Mouse (Mus musculus) lung, postnatal 25 days (tissue): ENCODE results near the gene Spx.

ENCODE experiments used
- DNase-seq: peaks from one replicate; pipeline ENCODE4 v3.0.0; 2022; ENCODE audit warnings: low spot score

Spx gene

DNA sequence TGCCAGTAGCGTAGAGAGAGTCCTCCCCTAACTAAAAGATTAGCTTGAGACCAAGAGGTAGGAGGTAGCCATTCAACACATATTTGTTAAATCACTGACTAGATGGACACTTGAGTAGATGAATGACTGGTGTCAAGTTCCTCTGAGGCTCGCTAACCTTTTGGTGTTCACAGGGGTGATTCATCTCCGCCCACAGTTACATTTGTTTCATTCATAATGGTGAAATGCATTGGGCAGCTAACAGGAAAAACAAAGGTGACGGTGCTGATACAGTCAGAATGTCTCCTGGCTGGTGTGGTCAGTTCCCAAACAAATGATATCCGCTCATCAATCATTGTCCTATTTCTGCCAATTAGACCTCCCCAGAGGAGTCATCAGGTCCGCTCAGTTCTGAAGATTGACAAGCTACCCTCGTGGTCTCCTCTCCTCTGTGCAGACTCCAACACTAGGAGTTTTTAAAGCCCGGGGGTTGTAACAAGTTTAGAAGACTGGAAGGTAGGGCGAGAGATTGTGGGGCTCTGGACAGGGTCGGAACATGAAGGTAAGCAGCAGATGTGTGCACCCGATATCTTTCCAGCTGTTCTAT is at the start of gene Spx:
Gene Spx (plus strand): TSS at position 536 of the 586 bp plus-strand sequence.
- no peak for DNase-seq

DNA sequence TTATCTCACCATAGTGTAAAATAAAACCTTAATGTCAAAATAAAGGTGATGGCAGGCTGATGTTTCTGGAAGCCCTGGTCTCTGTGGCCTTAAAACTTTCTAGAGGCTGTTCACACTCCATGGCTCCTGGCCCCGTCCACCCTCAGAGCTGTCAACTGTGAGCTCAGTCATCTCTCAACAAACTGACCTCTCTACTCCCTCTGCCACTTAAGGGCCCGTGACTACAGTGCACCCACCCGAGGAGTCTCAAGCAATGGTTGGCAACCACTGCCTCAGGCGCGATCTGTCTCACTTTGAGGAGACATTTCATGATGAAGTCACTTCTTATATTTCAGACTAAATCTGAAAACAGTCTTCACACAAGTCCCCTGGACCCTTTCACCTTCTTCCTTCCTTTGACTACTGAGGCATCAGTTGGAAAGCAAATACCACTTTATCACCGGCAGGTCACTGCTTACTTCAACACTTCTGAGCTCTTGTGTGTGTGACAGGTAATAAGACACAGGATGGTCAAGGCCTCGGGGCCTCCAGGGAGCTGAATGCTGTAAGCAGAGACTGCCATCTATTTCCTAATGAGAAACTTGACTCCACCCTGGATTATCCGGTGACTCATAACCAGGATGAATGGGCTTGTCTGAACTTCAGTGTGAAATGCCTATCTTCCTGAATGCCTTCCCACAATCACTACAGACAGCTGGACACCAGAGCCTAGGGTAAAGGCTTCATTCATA is 47.3 kb upstream of the Spx start:
- no peak for DNase-seq

DNA sequence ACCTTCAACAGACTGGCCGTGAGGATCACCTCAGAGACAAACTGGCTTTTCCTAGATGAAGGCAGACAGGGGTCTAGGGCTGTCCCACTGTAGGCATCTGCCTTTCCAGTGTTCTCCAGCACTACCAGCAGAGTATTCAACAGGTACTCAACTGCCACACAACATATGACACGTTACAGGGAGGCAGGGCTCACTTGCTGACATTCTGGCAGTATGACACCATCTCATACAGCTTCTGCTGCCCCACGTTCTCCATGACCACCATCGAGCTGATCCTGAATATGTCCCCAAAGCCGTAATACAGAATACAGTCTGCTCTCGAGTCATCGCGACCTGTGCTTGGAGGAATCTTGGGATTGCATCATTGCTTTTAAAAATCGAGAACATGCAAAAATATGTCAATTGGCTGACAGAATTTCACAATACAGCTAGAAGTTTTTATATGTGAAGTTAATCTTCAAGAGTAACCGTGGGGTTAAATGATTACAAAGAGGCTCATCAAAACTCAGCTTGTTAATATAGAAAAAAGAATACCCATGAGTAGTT is 46.7 kb upstream of the Spx start:
- DNase-seq: no peak

DNA sequence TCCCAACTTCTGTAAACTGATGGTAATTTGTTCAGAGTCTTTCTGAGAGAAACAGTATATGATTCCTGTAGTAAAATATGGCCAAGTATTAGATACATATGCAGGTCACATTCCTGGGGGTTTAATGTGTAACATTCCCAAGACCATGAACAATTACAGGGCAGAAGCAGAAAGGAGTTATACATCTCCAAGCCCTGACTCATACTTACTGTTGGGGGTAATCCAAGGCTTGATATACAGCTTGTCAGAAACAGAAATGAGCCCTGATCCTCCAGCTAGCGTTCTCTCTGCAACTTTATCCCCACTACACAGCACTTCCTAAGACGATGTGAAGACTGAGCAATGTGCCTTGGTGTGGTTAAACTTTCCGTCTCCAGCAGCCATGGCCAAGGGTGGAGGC is 45.7 kb upstream of the Spx start:
- no peak for DNase-seq

DNA sequence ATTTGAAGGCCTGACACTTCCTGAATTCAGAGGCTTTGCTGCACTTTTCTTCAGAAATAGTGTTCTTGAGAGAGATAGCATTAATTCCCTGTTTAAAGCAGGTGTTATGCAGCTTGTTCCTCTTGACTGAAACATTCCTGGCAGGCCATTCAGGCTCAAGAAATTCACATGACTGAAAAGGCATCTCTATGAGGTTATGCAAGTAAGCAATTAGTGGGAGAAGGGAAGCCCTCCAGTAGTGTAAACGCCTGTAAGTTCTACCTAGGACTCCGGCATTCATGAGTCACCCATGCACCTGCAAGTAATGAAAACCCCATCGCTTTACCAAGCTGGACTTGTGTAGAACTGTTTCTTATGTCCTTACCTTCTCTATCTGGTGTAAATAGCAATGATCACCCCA is 43.7 kb upstream of the Spx start:
- peak; percentile 54 for DNase-seq

DNA sequence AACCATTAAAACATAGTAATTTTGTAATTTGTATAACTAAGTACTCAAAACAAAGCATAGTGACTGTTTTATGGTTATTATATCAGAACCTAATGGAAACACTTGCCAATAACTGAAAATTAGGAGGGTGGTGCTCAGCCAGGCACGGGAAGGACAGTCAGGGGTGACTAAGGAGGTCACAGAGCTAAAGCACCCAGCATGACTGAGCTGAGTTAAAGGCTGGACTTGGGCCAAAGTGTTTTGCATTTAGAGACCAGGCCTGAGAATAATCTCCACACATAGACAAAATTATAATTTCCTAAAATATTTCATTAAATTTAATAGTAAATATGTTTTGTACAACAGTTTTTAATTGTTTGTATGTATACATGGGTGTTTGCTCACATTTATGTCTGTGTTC is 36.2 kb upstream of the Spx start:
- no peak for DNase-seq

DNA sequence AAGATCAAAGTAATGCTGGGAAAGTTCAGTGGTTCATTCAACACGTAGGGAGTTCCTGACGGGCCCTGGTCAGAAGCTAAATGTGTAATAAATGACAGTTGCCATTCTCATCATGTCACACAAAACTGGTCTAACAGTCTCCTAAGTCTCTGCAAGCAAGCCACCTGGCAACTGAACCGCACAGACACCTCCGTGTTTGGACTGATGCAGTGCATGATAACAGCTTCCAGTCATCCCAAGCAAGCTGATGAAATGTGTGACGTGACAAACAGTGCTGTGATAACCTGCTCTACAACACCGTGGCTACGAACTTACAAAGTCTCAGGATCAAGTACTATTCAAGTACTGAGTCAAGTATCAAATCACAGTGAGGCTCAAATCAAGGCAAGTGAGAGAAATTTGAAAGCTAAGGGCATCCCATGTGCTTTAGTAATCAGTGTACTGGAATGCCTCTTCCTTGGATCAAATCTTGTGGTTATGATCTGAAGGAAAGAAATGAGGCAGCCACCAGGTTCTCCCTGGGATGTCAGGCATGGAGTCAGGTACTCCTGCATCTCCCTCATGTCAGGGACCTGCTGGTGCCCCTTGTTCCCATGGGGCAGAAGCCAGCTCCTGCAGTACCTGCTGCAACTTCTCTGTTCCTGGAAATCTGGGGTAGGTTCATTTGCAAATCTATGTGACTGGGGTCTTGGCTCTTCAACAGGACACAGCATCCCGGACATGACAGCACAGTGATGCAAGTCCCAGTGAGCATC is 34.5 kb upstream of the Spx start:
- DNase-seq: no peak

DNA sequence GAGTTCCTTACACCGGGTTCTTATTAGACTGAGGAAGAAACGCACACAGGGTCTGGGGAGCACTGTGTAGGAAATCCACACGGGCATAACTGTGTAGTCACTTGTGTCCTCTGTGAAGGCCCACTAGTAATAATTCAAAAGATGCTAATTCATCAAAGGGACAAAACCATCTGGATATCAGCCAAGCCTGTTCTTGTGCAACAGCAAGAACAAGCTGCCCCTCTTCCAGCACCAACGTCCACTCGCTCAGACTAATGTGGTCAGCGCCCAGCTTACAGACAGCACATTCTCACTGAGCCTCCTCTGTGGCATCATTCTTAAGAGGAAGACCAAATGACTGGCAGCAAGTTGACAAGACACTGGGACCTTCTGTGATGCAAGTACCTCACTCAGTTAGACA is 33.3 kb upstream of the Spx start:
- no peak for DNase-seq

DNA sequence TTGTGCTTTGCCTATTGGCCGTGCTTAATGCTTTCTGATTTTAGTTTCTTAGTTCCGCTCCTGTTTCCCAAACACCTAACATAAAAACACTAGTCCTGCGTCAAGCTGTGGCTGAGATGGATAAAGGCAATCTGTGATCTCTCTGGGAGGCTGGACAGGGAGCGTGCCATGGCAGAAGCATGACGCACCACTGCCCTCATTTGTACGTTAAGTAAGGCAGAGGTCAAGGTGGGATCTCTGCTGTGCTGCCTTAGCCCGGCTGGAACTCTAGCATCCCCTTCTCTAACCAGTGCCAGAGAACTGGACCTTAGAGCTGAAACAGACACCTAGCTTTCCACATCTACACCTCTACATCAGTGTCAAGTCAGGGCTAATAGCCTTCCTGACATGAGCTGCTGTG is 31.6 kb upstream of the Spx start:
- no peak for DNase-seq

DNA sequence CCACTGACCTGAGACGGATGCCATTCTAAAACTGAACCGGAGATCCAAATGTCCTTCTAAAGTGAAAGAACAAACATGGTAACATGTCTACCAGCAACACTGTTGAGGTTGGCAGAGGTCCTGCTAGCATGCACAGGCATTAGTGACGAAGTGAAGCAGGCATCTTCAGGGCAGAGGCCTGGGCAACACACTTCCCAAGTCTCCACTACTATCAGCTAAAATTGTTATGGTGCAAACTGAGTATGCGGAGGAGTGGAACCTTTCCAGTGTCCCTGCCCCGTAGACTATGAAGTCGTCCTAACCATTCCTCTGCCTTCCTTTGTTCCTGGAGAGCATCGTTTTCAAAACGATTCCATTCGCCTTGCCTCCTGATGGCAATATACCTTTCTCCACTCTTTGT is 28.7 kb upstream of the Spx start:
- no peak for DNase-seq

DNA sequence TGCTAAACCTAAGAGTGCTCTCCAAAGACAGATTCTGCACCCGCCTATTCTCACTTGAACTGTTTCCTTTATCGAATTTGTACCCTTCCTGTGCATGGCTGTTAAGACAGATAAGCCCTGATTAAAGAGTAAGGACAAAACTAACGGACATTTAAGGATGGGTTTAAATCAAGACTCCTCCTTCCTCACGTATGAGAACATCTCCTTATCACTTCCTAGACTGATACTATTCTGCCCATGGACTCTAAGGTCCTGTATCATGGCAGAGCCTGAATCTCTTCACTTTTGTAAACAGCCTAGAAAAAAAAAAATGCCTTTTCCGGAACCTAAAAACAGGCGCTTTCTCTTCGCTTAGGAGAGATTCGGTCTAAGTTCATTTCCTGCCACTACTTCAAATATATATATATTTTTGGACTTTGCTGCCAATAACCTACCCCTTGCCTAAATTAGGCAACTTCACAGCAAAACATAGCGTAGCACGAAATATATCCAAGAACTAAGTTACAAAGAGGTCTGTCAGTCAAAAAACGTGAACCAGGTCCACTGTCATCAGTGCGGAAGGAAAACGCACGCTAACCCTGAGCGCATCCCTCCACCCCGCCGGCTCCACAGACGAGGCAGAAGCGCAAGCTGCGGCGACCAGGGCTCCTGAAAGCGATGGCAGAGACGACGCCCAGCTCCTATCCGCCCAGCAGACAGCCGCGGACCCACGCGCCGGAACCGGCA is 26.8 kb upstream of the Spx start:
- no peak for DNase-seq

DNA sequence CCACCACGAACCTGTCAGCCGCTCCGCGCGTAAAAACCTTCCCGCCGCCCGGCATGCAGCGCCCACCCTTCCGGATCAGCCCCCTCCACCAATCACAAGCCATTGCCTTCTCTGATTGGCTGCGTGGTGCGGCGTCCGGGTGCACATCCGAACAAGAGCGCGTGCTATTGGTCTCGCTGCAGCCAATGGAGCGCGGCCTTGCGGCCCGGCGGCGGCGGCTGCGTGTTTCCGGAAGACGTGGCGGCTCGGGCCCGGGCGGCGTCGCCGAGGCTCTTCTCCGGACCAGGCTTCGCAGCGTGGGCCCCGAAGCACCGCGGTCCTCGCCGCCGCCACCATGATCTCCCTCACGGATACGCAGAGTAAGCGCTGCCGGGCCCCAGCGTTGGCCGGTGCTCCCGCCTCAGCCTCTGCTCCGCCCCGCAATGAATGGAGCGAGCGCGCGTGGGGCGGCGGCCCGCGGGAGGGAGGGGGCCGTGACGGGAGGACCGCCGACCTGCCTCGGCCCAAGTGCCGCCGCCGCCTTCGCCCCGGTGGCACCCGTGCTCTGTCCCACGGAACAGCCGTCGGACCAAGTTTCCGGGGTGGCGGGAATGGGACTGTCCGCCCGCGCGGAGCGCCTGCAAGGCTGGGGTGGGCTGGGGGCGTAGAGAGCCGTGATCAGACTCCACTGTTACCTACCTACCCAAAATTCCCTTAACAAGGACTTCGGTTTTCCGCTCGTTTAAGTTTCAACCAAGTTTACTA is 26.1 kb upstream of the Spx start, which contains the start of the genes Recql and Golt1b:
Gene Recql (minus strand): TSS at position 77 of the 744 bp plus-strand sequence.
Gene Golt1b (plus strand): TSS at position 211 of the 744 bp plus-strand sequence.
- DNase-seq: peak; percentile 98

DNA sequence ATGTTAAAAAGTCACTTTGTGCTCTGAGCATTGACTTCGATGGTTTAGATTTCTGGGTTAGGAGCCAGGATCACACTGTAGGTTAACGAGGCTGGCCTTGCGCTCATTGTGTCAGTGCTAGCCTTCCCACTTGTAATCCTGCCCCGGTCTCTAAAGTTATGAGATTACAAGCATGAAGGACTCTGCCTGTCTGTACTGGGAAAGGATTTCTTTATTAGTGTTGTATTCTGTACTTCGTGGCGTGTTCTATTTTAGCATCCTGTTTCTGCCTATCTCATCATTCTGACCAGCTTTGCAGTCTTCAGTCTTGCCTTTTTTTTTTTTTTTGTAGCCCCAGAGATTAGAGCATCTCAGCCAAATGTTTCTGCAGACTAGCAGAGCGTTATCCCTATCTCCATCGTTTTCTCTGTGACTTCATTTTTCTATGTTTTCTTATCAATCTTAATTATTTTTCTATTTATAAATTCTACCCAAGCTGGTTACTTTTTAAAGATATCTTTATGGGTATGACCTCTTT is 25.4 kb upstream of the Spx start:
- no peak for DNase-seq

DNA sequence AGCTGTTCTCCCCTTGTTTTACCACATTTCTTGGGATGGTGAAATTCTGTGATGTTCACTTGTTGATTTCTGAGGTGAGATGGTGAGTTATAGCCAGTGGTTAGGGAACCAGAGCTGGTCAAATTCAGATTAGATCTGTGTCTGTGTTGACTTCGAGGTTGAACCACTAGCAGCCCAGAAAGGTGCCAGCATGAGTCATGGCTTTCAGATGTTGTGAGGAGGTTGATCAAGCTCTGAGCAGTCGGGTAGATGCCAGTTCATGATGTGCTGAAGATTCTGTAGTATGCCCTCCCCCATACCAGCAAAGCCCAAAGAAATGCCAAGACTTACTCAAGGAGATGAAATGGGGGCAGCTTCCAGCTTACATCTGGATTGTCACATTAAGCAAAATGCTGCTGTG is 24.1 kb upstream of the Spx start:
- no peak for DNase-seq

DNA sequence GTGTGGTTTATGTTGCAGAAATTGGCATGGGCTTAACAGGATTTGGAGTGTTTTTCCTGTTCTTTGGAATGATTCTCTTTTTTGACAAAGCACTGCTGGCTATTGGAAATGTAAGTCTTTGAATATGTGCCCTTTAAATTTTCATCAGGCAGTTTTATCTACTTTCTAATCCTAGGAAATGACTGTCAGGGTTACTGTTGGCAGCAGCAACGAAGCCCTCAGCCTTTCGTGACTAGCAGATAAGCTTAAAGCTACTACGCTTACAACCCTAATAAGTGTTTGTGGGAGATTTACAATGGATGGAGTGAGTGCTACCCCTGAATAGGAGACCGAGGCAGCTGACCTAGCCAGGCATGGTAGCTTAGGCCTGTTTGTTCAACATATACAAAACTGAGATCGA is 20.9 kb upstream of the Spx start:
- no peak for DNase-seq

DNA sequence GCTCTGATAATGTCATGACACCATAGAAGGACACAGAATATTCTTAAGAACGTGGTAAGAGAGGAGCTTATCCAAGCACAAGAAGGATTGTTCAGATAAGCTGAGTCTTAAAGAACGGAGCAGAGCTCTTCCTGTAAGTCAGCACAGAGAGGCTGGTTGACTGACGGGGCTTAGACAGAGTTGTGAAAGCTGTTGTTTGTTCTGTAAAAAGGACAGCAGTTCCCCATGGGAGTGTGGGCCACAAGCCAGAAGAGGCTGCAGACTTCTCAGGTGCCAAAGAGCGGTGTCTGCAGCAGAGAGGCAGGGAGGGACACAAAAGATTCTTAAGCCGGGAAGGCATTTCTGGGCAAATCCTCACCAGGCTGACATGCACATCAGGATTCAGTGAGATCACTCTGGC is 18.6 kb upstream of the Spx start:
- DNase-seq: no peak

DNA sequence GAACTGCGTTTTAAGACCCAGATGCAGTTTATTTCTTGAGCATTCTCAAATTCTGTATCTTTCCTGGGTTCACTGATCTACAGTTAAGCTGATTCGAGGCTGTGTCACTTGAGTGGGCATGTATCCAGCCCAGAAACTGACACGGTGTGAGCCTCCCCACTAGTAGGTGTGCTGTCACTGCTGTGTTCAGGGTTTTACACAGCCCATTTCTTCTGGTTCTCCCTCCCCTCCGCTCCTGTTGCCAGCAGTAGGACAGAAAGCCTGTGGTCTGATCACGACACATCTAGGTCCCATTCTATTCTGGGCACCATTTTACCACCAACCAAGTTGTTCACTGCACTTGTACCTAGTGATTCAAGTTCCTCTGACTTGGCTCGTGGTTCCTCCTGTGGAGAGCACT is 17.5 kb upstream of the Spx start:
- no peak for DNase-seq

DNA sequence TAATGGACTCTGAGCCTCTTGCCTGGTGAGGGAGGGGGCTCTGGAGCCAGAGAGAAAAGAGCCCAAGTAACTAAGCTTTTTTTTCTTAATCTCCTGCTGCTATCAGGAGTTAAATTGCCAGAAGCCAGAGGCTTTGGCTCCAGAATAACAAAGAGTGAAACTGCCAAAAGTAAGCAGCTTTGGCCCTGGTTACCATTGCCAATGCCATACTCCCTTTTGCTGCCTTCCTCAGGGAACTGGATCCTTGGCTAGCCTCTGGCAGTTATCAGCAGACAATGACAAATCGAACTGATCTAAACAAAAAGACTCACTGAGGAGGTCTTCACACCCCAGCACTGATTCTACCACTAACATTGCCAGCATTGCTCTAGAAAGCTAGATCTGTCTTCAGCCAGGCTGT is 2.1 kb upstream of the Spx start:
- DNase-seq: no peak

DNA sequence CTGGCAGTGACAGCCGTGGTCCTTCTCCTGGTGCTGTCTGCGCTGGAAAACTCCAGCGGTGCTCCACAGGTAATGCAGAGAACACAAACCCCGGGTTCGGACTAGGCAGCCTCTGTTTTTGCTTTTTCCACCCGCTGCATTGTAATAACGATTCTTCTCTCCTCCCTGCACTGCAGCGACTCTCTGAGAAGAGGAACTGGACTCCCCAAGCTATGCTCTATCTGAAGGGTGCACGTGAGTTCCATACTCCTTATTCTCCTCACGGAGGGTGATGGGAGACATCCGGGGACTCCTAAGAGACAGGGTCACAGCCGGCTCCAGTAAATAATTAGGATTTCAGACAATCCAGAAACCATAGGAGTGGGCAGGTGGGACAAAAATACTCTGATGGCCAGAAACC is 604 bp downstream of the Spx start:
- DNase-seq: no peak

DNA sequence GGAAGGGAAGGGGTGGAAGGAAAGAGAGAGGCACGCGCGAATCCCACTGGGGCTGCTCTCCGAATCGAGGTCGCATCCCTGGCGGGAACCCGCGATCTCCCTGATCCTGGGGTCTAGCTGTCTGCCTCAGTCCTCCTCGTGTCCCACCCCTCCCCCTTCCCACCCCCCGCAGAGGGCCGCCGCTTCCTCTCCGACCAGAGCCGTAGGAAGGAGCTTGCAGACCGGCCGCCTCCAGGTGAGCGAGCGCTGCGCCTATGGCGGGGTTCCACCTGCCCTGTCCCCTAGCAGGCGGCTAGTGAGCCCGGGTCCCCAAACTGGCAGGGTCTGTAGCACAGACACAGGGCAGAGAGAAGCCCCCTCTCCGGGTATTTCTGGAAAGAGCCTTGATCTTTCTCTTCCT is 1.4 kb downstream of the Spx start:
- no peak for DNase-seq

DNA sequence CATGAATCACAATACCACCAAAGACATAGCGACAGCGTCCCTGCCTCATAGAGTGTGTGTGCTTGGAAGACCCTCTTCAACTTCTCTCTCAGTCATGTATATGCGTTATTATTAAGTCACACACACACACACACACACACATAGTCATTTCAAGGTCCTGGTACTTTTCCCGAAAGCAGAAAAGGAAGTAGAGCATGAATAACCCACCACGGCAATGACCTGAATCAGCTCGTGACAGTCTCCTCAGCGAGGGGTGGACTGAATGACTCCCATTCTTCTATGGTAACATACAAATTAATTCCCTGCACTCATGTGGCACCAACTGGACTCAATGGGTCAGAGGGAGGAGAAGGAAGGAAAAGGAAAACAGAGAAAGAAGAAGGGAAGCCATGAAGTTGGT is 11.7 kb downstream of the Spx start:
- no peak for DNase-seq
